Mouse (Mus musculus): ENCODE measurements around the gene Supt4a. TPM values are rescaled to one million over a fixed set of nuclear protein-coding genes. Genes with fewer than 3 reads are reported as not detected.

Supt4a gene
- polyA plus RNA-seq, 1 experiment from 2014 or later, result 166 TPM

- peak; percentile 68 for ATAC-seq
- TF ChIP-seq EP300 (IDR thresholded peaks at IDR 0.05), result no peak
- no peak for TF ChIP-seq CTCF (IDR thresholded peaks at IDR 0.05)
- DNase-seq (ENCODE audit: low spot score), result no peak
- Histone ChIP-seq H3K27me3 (replicated peaks; ENCODE audit: insufficient read depth, low read length) (peaks cover 36% of the 10 kb centered on the region; the same call in 1 of the 2 replicates), H3K27ac (ENCODE audit: low read length) (no peak overlapping the region), H3K4me3 (ENCODE audit: low read depth, low read length) (peak overlapping the region; percentile 41), H3K9ac (replicated peaks; ENCODE audit: low read depth) (0 out of 2 replicates have a peak overlapping the region, but pooled peaks have one; percentile 1), H3K9me3 (ENCODE audit: low read length) (no peaks in the 10 kb centered on the region), H3K4me2 (replicated peaks; ENCODE audit: low read depth, low read length) (peak overlapping the region; percentile 74), H3K4me1 (ENCODE audit: insufficient read depth, low read depth, low read length) (peaks cover 4% of the 10 kb centered on the region; the same call in 1 of the 2 replicates), H3K36me3 (ENCODE audit: insufficient read depth, low read length) (no peaks in the 10 kb centered on the region)
- 1% methylated on average over 57 of the region's 65 CpGs for WGBS
Measured at GRCm38 (mm10) chr11:87763988-87764876, 26.9 kb downstream of the Supt4a start.

- no peak overlapping the region for H3K27ac ChIP-seq (ENCODE audit: low read length)
- no peak for ATAC-seq
- TF ChIP-seq CTCF (IDR thresholded peaks at IDR 0.05), result no peak
- no peak for TF ChIP-seq EP300 (IDR thresholded peaks at IDR 0.05)
Measured at GRCm38 (mm10) chr11:87768745-87769144, 31.4 kb downstream of the Supt4a start.

GRCm38 (mm10) chr11:87770989-87771388, 33.6 kb downstream of the Supt4a start:
- no peaks in the 10 kb centered on the region for H3K4me1 ChIP-seq (ENCODE audit: insufficient read depth, low read depth, low read length)
- H3K27me3 ChIP-seq (replicated peaks; ENCODE audit: insufficient read depth, low read length), result no peaks in the 10 kb centered on the region
- no peak overlapping the region for H3K9ac ChIP-seq (replicated peaks; ENCODE audit: low read depth)
- ATAC-seq (0 out of 2 replicates have a peak, but pooled peaks have one; percentile 26), DNase-seq (ENCODE audit: low spot score) (peak; percentile 65)
- 37% methylated on average over 3 of the region's 3 CpGs for WGBS
- no peak overlapping the region for H3K4me3 ChIP-seq (ENCODE audit: low read depth, low read length)
- no peaks in the 10 kb centered on the region for H3K36me3 ChIP-seq (ENCODE audit: insufficient read depth, low read length)
- H3K4me2 ChIP-seq (replicated peaks; ENCODE audit: low read depth, low read length), result no peak overlapping the region
- H3K27ac ChIP-seq (ENCODE audit: low read length), result no peak overlapping the region
- no peak for TF ChIP-seq EP300 (IDR thresholded peaks at IDR 0.05)
- peak; percentile 91 for TF ChIP-seq CTCF (IDR thresholded peaks at IDR 0.05)
- H3K9me3 ChIP-seq (ENCODE audit: low read length), result no peaks in the 10 kb centered on the region

More at GRCm38 (mm10) chr11:87768745-87769144, 31.4 kb downstream of the Supt4a start:
- no peaks in the 10 kb centered on the region for H3K36me3 ChIP-seq (ENCODE audit: insufficient read depth, low read length)
- no peaks in the 10 kb centered on the region for H3K9me3 ChIP-seq (ENCODE audit: low read length)
- H3K9ac ChIP-seq (replicated peaks; ENCODE audit: low read depth), result no peak overlapping the region
- no peak overlapping the region for H3K4me3 ChIP-seq (ENCODE audit: low read depth, low read length)
- H3K4me1 ChIP-seq (ENCODE audit: insufficient read depth, low read depth, low read length), result peaks cover 2% of the 10 kb centered on the region; the same call in 1 of the 2 replicates
- H3K27me3 ChIP-seq (replicated peaks; ENCODE audit: insufficient read depth, low read length), result peaks cover 15% of the 10 kb centered on the region; the same call in 1 of the 2 replicates
- 88% methylated on average over 4 of the region's 4 CpGs for WGBS
- H3K4me2 ChIP-seq (replicated peaks; ENCODE audit: low read depth, low read length), result no peak overlapping the region
- DNase-seq (ENCODE audit: low spot score), result no peak

DNA sequence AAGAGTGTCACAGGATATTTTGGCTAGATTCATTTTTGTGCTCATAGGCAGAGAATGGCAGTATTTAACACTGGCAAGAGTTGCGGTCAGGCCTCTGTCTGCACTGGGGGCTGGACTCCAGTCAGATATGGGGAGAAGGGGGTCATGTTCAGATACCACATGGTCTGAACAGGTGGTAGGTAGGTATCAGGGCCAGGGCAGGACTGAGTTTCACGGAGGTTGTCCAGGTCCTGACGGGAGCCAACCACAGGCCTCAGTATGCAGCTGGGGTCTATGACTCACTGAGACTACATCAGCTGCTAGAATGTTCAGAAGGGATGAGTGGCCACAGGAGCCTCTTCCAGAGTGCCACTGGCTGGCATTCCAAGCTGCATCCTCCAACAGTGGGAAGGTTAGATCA, 35.0 kb downstream of the Supt4a start:
- Histone ChIP-seq H3K9ac (replicated peaks; ENCODE audit: low read depth) (no peak overlapping the region), H3K4me3 (ENCODE audit: low read depth, low read length) (no peak overlapping the region), H3K36me3 (ENCODE audit: insufficient read depth, low read length) (no peaks in the 10 kb centered on the region), H3K4me2 (replicated peaks; ENCODE audit: low read depth, low read length) (no peak overlapping the region), H3K27ac (ENCODE audit: low read length) (no peak overlapping the region), H3K27me3 (replicated peaks; ENCODE audit: insufficient read depth, low read length) (no peaks in the 10 kb centered on the region), H3K9me3 (ENCODE audit: low read length) (no peaks in the 10 kb centered on the region), H3K4me1 (ENCODE audit: insufficient read depth, low read depth, low read length) (no peaks in the 10 kb centered on the region)
- 84% methylated on average over 3 of the region's 3 CpGs for WGBS
- no peak for DNase-seq (ENCODE audit: low spot score)
- TF ChIP-seq CTCF (IDR thresholded peaks at IDR 0.05), result no peak
- TF ChIP-seq EP300 (IDR thresholded peaks at IDR 0.05), result no peak
- no peak for ATAC-seq

- DNase-seq (ENCODE audit: low spot score) (peak; percentile 88), ATAC-seq (peak; percentile 95)
- H3K9ac ChIP-seq (replicated peaks; ENCODE audit: low read depth), result peak overlapping the region; percentile 43
- peak overlapping the region; percentile 29 for H3K4me3 ChIP-seq (ENCODE audit: low read depth, low read length)
- WGBS, result 7% methylated on average over 29 of the region's 32 CpGs
- TF ChIP-seq CTCF (IDR thresholded peaks at IDR 0.05) (no peak), EP300 (IDR thresholded peaks at IDR 0.05) (no peak)
- H3K27me3 ChIP-seq (replicated peaks; ENCODE audit: insufficient read depth, low read length), result no peaks in the 10 kb centered on the region
- H3K9me3 ChIP-seq (ENCODE audit: low read length), result no peaks in the 10 kb centered on the region
- H3K4me2 ChIP-seq (replicated peaks; ENCODE audit: low read depth, low read length), result peak overlapping the region; percentile 67
- no peaks in the 10 kb centered on the region for H3K4me1 ChIP-seq (ENCODE audit: insufficient read depth, low read depth, low read length)
- H3K36me3 ChIP-seq (ENCODE audit: insufficient read depth, low read length), result no peaks in the 10 kb centered on the region
- H3K27ac ChIP-seq (ENCODE audit: low read length), result no peak overlapping the region
Measured at GRCm38 (mm10) chr11:87778100-87778765, 40.9 kb downstream of the Supt4a start.

- TF ChIP-seq EP300 (IDR thresholded peaks at IDR 0.05), result no peak
- TF ChIP-seq CTCF (IDR thresholded peaks at IDR 0.05), result no peak
- H3K9ac ChIP-seq (replicated peaks; ENCODE audit: low read depth), result no peak overlapping the region
- H3K9me3 ChIP-seq (ENCODE audit: low read length), result no peaks in the 10 kb centered on the region
Measured at GRCm38 (mm10) chr11:87778915-87779314, 41.6 kb downstream of the Supt4a start.

More at GRCm38 (mm10) chr11:87778915-87779314, 41.6 kb downstream of the Supt4a start:
- 40% methylated on average over 12 of the region's 12 CpGs for WGBS
- Histone ChIP-seq H3K27ac (ENCODE audit: low read length) (no peak overlapping the region), H3K4me3 (ENCODE audit: low read depth, low read length) (0 out of 2 replicates have a peak overlapping the region, but pooled peaks have one; percentile 29), H3K36me3 (ENCODE audit: insufficient read depth, low read length) (no peaks in the 10 kb centered on the region), H3K27me3 (replicated peaks; ENCODE audit: insufficient read depth, low read length) (no peaks in the 10 kb centered on the region), H3K4me2 (replicated peaks; ENCODE audit: low read depth, low read length) (peak overlapping the region; percentile 67), H3K4me1 (ENCODE audit: insufficient read depth, low read depth, low read length) (no peaks in the 10 kb centered on the region)
- DNase-seq (ENCODE audit: low spot score) (no peak), ATAC-seq (peak; percentile 11)
